Mouse (Mus musculus) lung, postnatal 0 days (tissue): ENCODE measurements around the gene Cpne6. TPM values are rescaled to one million over a fixed set of nuclear protein-coding genes. Genes with fewer than 3 reads are reported as not detected.

Experiments
- ATAC-seq: fragments of 200-750 bp; cut with Nextera tagmentation; 2 replicates; pipeline ENCODE4 v1.8.0; 2017; ENCODE audit warnings: moderate library complexity
- DNase-seq: peaks from one replicate; pipeline ENCODE4 v3.0.0-alpha.2; 2016; ENCODE audit warnings: low spot score
- H3K27ac ChIP-seq: fragments of 300-500 bp; sonication (generic); 2 replicates; pipeline ENCODE4 v1.5.1; 2014; ENCODE audit warnings: antibody characterized with exemption, mild to moderate bottlenecking, low read length, mixed read lengths
- H3K27me3 ChIP-seq: fragments of 300-500 bp; sonication (generic); replicated peaks from 2 replicates; pipeline ENCODE4 v1.6.1; 2014; ENCODE audit warnings: low read length, mixed read lengths; ENCODE audit not compliant: insufficient read depth
- H3K36me3 ChIP-seq: fragments of 300-500 bp; sonication (generic); 2 replicates; pipeline ENCODE4 v1.6.1; 2014; ENCODE audit warnings: low read length, mixed read lengths; ENCODE audit not compliant: insufficient read depth
- H3K4me1 ChIP-seq: fragments of 300-500 bp; sonication (generic); 2 replicates; pipeline ENCODE4 v1.6.1; 2014; ENCODE audit warnings: antibody characterized with exemption, low read depth, low read length, mixed read lengths; ENCODE audit not compliant: insufficient read depth
- H3K4me2 ChIP-seq: fragments of 300-500 bp; sonication (generic); replicated peaks from 2 replicates; pipeline ENCODE4 v1.6.1; 2014; ENCODE audit warnings: low read depth, mild to moderate bottlenecking, low read length, moderate library complexity, mixed read lengths
- H3K4me3 ChIP-seq: fragments of 300-500 bp; sonication (generic); 2 replicates; pipeline ENCODE4 v1.5.1; 2014; ENCODE audit warnings: low read depth, low read length
- H3K9ac ChIP-seq: fragments of 300-500 bp; sonication (generic); replicated peaks from 2 replicates; pipeline ENCODE4 v1.6.1; 2014; ENCODE audit warnings: low read depth, mild to moderate bottlenecking
- H3K9me3 ChIP-seq: fragments of 300-500 bp; sonication (generic); 2 replicates; pipeline ENCODE4 v1.6.1; 2016; ENCODE audit warnings: low read length, mixed read lengths
- CTCF ChIP-seq: IDR thresholded peaks from 2 replicates; pipeline ENCODE4 v1.5.1; 2016; ENCODE audit warnings: antibody characterized with exemption, mild to moderate bottlenecking
- EP300 ChIP-seq: IDR thresholded peaks from 2 replicates; pipeline ENCODE4 v1.6.1; 2016; ENCODE audit warnings: antibody characterized with exemption, mild to moderate bottlenecking, control low read depth
- whole genome bisulfite sequencing: fragments of 180-500 bp; shearing (Covaris S2); extraction: QIAGEN DNeasy Blood & Tissue Kit; methylation state at CpG from one replicate; pipeline ENCODE4 v1.1.7; 2014; 5-methylcytosine and 5-hydroxymethylcytosine counted together
- polyA plus RNA-seq: library from polyadenylated mRNA; unstranded; fragments of >200 nt; fragmentation: Nextera tagmentation; extraction: Ambion mirVana; gene quantifications from 2 replicates; pipeline ENCODE4 v1.2.1, GENCODE M21; 2015

Cpne6 gene
- polyA plus RNA-seq, 1 experiment from 2014 or later, result not detected

- H3K27me3 ChIP-seq, result no peaks in the 10 kb centered on the region
- no peak overlapping the region for H3K27ac ChIP-seq
- no peak for DNase-seq
- no peak overlapping the region for H3K4me3 ChIP-seq
- no peak for TF ChIP-seq EP300
- no peak for TF ChIP-seq CTCF
- WGBS, result 45% methylated on average over 7 of the region's 7 CpGs
- H3K9ac ChIP-seq, result no peak overlapping the region
- ATAC-seq, result no peak
- H3K4me1 ChIP-seq, result no peaks in the 10 kb centered on the region
- no peaks in the 10 kb centered on the region for H3K9me3 ChIP-seq
- H3K36me3 ChIP-seq, result no peaks in the 10 kb centered on the region
- H3K4me2 ChIP-seq, result no peak overlapping the region
Observed at GRCm38 (mm10) chr14:55511037-55511436, 792 bp downstream of the Cpne6 start.

GRCm38 (mm10) chr14:55513927-55514326 lies 3.7 kb downstream of the Cpne6 start:
- no peak overlapping the region for H3K27ac ChIP-seq
- 51% methylated on average over 10 of the region's 10 CpGs for WGBS
- ATAC-seq (no peak), DNase-seq (no peak)
- TF ChIP-seq EP300 (no peak), CTCF (no peak)
- H3K9me3 ChIP-seq, result no peaks in the 10 kb centered on the region
- H3K27me3 ChIP-seq, result 0 out of 2 replicates have a peak, but pooled peaks cover 1% of the 10 kb centered on the region
- H3K36me3 ChIP-seq, result no peaks in the 10 kb centered on the region
- no peak overlapping the region for H3K4me2 ChIP-seq
- H3K4me1 ChIP-seq, result no peaks in the 10 kb centered on the region
- H3K9ac ChIP-seq, result no peak overlapping the region
- H3K4me3 ChIP-seq, result no peak overlapping the region

- Histone ChIP-seq H3K9ac (no peak overlapping the region), H3K27ac (no peak overlapping the region), H3K4me1 (peaks cover 2% of the 10 kb centered on the region; the same call in 1 of the 2 replicates), H3K9me3 (no peaks in the 10 kb centered on the region), H3K27me3 (peaks cover 15% of the 10 kb centered on the region; the same call in 1 of the 2 replicates), H3K4me3 (no peak overlapping the region), H3K4me2 (no peak overlapping the region), H3K36me3 (no peaks in the 10 kb centered on the region)
- ATAC-seq (no peak), DNase-seq (no peak)
- TF ChIP-seq CTCF (no peak), EP300 (no peak)
- WGBS, result 87% methylated on average over 4 of the region's 4 CpGs
Observed at GRCm38 (mm10) chr14:55515846-55516245, 5.6 kb downstream of the Cpne6 start.

GRCm38 (mm10) chr14:55518897-55519296 lies 8.7 kb downstream of the Cpne6 start:
- no peak; the same call in 1 of the 2 replicates for ATAC-seq
- no peak for DNase-seq
- Histone ChIP-seq H3K4me1 (peaks cover 5% of the 10 kb centered on the region; the same call in 1 of the 2 replicates), H3K9ac (no peak overlapping the region), H3K27me3 (peaks cover 26% of the 10 kb centered on the region; the same call in 1 of the 2 replicates), H3K9me3 (no peaks in the 10 kb centered on the region), H3K4me3 (no peak overlapping the region), H3K27ac (no peak overlapping the region), H3K36me3 (no peaks in the 10 kb centered on the region), H3K4me2 (no peak overlapping the region)
- no peak for TF ChIP-seq CTCF
- TF ChIP-seq EP300, result no peak
- WGBS, result 41% methylated on average over 2 of the region's 2 CpGs

- peaks cover 26% of the 10 kb centered on the region; the same call in 1 of the 2 replicates for H3K27me3 ChIP-seq
- WGBS, result 68% methylated on average over 4 of the region's 4 CpGs
Observed at GRCm38 (mm10) chr14:55519604-55520003, 9.4 kb downstream of the Cpne6 start.

GRCm38 (mm10) chr14:55520451-55521361 lies 10.5 kb downstream of the Cpne6 start:
- peaks cover 26% of the 10 kb centered on the region; the same call in 1 of the 2 replicates for H3K27me3 ChIP-seq
- H3K4me3 ChIP-seq, result peak overlapping the region; percentile 28
- WGBS, result 2% methylated on average over 59 of the region's 61 CpGs
- DNase-seq (peak; percentile 15), ATAC-seq (peak; percentile 59)
- peak; percentile 28; the same call in 1 of the 2 replicates for TF ChIP-seq CTCF
- TF ChIP-seq EP300, result no peak
- no peaks in the 10 kb centered on the region for H3K9me3 ChIP-seq
- peak overlapping the region; percentile 58 for H3K4me2 ChIP-seq
- no peaks in the 10 kb centered on the region for H3K36me3 ChIP-seq
- H3K27ac ChIP-seq, result no peak overlapping the region
- H3K4me1 ChIP-seq, result peaks cover 5% of the 10 kb centered on the region; the same call in 1 of the 2 replicates
- no peak overlapping the region for H3K9ac ChIP-seq

More at GRCm38 (mm10) chr14:55519604-55520003, 9.4 kb downstream of the Cpne6 start:
- Histone ChIP-seq H3K4me3 (no peak overlapping the region), H3K36me3 (no peaks in the 10 kb centered on the region), H3K4me2 (no peak overlapping the region), H3K4me1 (peaks cover 5% of the 10 kb centered on the region; the same call in 1 of the 2 replicates), H3K9me3 (no peaks in the 10 kb centered on the region), H3K27ac (no peak overlapping the region), H3K9ac (no peak overlapping the region)
- no peak for TF ChIP-seq CTCF
- TF ChIP-seq EP300, result no peak
- ATAC-seq, result no peak
- DNase-seq, result no peak
